Mouse (Mus musculus) urinary bladder, postnatal 10 days (tissue): ENCODE data around the gene Gnb1.

ENCODE experiments used
- DNase-seq: peaks from one replicate; pipeline ENCODE4 v3.0.0; 2022; ENCODE audit warnings: low spot score

Gene Gnb1

DNA sequence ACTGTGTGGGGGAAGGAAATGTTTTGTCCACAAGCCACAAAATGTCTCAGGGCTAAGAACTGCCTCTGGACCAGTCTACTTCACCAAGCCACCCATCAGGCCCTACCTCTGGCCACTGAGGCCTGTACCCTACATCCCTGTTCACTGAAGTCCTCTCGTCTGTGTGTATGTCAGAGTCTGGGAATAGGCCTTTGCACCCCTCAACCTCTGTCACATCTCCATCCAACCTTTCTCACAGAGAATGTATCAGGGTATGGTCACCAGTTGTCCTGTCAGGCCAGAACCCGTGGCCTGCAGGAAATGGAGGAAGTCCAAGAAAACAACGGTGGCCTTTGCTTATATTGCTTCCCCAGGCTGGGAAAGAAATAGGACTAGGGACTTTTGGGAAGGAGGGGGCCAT lies 5.6 kb upstream of the Gnb1 start:
- no peak for DNase-seq

GRCm38 (mm10) chr4:155487746-155488145 lies 3.4 kb upstream of the Gnb1 start:
- no peak for DNase-seq

DNA sequence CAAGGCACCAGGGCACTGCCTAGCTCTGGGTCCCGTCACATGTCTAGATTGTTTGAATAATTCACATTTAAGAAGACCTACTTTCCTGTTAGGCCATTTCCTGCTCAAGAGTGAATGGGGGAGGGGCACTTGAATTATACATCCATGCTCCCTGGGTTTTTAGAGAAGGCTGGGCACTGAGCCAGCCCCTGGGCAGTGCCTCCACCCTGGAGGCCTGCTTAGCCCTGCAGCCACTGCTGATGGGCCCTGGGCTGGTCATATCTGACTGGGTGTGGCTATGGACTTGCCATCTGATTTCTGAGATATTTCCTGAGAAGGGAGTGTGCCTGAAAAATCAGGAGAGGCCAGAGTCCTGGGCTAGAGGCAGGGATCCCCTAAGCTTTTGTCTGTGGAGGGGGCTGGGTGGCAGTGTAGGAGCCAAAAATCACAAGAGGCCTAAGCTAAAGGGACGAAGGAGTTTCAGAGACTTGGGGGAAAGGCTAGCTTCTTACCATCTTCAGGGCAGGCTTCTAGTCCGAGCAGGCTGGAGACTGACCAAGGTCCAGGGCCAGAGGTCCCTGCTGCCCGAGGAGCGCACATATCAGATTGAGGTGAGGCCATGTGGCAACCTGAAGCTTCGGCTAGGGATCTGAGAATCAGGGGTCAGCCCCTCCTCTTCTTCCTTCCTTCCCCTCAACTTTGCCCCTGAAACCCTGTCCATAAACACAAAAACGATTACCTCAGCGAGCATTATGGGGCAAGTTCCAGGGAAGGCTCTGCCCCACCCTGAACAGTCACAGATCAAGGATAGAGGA lies 2.7 kb upstream of the Gnb1 start:
- no peak for DNase-seq

DNA sequence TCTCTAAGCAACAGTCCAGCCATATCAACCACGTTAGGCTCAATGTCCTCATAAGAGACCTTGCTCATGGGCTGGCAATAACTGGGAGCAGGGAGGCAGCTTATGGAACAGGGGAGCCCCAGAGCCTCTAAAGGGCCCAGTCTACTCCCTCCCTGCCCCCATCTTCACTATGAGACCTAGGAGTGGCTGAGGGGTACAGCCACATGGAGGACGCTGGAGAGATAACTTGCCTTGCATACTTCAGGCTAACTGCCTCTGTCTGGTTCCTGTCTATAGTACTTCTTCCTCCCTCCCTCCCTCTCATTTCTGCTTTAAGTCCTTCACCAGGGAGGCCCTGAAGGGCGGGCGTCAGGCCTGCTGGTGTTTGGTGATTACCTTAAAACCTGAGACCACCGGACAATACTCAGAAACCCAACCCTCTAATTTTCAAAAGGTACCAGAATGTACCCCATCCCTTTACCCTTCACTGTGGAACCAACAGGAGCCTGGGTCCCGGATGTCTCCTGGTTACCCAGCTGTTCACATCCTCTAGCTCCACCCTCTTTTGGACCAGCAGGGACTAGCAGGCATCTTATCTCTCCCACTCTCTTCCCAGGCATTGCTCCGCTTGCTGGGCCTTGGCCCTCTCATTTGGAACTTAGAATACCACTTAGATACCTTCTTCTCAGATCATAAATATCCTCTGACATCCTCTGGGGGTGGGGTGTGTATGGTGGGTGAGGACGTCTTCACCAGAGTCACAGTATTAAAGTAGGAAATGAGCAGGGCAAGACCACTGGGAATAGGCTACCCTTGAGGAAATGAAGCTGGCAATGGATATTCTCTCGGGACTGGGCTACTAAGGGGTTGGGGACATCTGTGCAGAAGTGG lies 1.8 kb upstream of the Gnb1 start:
- no peak for DNase-seq

- no peak for DNase-seq
Measured at GRCm38 (mm10) chr4:155490456-155490855, 705 bp upstream of the Gnb1 start.

DNA sequence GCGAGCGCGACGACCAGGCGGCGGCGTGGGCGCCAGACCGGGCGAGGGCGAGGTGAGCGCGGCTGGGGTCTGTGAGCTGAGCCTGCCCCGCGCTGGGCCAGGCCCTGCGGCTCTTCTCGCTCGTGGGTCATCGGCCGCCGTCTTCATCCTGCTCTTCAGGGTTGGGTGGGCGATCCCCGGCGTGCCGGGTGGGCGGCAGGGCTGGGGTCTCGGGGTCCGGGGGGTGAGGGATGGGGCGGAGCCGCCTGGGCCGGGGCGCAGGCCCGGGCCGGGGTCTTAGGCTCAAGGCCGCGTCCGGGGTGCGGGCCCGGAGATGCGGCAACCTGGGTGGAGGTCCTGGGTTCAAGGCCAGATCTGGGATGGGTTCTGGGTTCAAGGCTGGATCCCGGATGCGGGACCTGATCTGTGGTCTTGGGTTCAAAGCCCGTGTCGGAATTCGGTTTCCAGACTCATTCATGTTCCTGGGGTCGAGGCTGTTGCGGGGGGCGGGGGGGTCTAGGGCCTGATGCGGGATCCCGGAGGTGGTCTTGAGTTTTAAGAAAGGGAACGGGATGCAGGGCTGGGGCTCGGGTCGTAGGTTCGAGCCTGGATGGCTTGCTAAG lies 469 bp downstream of the Gnb1 start:
- DNase-seq, result no peak

DNA sequence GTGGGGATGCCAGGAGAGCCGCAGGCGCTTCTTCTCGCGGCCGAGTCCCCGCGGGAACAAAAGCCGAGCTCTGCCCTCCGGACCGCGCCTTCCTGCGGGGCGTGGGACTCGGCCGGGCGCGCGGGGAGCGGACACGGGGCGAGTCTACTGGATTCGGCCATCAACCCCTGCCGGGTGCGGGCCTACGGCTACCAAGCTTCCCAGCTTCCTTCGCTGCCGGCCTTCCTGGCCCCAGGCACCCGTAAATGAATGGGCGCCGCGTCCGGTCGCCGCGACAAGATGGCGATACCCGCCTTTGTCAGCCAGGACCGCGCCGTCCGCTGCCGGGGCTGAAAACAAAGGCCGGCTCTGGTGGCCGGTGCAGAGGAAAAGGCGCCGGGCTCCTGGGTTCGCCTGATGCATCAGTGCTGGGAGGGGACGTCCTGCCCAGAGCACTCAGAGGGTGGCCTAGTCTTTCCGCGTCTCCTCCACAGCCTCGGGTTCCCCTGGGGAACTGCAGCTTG lies 1.0 kb downstream of the Gnb1 start:
- no peak for DNase-seq

- DNase-seq, result no peak
Measured at GRCm38 (mm10) chr4:155494891-155495290, 3.7 kb downstream of the Gnb1 start.

- DNase-seq, result no peak
Measured at GRCm38 (mm10) chr4:155497963-155498362, 6.8 kb downstream of the Gnb1 start.

- no peak for DNase-seq
Measured at GRCm38 (mm10) chr4:155501126-155501525, 10.0 kb downstream of the Gnb1 start.

DNA sequence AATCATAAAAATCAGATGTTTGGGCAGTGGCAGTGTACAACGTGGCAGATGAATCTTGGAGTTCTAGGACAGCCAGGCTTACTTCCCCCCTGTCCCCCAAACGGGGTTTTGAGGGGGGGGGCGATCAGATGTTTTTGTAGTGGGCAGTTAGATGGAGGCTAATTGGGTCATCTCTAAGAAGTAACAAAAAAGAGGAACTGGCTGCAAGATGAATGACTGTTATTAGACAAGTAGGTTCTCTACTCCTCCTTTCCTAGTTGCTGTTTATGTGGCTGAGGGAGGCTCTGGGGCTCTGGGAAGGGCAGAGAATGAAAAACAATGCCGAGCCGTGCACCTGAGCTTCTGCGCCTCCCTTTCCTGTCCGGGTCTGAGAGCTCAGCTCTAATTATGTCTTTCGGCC lies 13.9 kb downstream of the Gnb1 start:
- no peak for DNase-seq

GRCm38 (mm10) chr4:155505671-155506295 lies 14.6 kb downstream of the Gnb1 start:
- DNase-seq, result no peak

- no peak for DNase-seq
Measured at GRCm38 (mm10) chr4:155508614-155509013, 17.5 kb downstream of the Gnb1 start.

GRCm38 (mm10) chr4:155510981-155511380 lies 19.8 kb downstream of the Gnb1 start:
- no peak for DNase-seq

GRCm38 (mm10) chr4:155514810-155515209 lies 23.6 kb downstream of the Gnb1 start:
- no peak for DNase-seq

DNA sequence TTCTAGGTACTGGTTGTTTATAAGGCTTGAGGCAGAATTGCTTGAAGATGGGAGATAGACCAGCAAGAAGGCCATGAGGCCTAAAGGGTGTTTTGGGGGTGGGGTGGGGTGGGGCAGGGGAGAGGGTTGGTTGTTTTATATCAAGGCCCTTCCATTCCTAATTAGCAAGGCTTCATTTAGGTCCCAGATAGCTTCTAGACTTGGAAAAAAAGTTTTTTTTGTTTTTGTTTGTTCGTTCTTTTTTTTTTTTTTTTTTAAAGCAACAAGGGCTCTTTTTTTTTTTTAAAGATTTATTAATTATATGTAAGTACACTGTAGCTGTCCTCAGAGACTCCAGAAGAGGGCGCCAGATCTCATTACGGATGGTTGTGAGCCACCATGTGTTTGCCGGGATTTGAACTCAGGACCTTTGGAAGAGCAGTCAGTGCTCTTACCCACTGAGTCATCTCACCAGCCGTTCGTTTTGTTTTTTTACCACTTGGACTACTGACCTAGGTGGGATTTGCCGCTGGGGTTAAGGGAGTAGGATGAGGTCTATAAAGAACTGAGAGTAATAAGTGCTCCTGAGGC lies 26.9 kb downstream of the Gnb1 start:
- no peak for DNase-seq

DNA sequence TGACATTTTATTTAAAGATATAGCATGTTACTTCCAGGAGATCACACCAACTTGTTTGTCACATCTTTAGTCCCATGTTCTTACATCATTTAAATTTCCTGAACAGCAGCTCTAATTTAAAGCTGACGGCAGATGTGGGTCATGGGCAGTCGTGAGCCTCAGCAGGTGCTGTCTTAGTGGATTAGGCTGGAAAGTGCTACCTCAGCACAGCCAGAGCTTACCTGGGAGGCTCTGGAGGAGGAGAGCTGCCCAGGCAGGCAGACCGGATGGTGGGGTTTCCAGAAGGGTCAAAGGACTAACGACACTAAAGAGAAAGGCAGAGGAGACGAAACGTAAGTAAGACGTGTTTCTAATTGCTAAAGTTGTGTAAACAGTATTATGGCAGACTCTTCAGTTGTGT lies 31.2 kb downstream of the Gnb1 start:
- no peak for DNase-seq

DNA sequence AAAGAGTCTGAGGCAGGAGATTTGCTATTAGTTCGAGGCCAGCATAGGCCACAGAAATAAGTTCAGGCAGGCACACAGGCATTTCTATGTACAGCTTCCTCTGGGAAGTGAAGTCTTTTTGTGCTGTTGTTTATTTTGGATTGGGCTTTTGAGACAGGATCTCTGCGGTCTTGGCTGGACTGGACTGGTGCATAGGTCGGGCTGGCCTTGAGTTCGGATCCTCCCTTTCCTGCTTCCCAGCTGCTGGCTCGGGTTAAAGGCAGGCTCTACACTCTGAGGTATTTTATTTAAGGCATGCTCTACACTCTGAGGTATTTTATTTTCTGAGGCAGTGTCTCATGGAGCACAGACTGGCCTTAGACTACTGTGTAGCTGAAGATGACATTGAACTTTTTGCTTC lies 34.6 kb downstream of the Gnb1 start:
- no peak for DNase-seq

DNA sequence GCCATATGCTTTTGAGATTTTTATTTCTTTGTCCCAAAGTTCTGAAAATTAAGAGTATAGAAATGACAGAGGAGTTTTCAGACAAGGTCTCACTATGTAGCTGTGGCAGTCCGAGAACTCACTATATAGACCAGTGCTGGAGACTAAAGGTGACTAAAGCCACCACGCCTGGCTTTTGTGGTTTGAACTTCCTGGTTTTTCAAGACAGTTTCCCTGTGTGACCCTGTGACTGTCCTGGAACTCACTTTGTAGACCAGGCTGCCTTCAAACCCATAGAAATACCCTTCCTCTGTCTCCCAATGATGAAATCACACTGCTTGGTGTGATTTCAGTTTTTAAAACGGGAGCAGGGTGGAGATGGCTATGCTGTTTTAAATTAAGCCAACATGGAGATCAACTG lies 38.1 kb downstream of the Gnb1 start:
- no peak for DNase-seq

GRCm38 (mm10) chr4:155549993-155550392 lies 58.8 kb downstream of the Gnb1 start:
- no peak for DNase-seq

DNA sequence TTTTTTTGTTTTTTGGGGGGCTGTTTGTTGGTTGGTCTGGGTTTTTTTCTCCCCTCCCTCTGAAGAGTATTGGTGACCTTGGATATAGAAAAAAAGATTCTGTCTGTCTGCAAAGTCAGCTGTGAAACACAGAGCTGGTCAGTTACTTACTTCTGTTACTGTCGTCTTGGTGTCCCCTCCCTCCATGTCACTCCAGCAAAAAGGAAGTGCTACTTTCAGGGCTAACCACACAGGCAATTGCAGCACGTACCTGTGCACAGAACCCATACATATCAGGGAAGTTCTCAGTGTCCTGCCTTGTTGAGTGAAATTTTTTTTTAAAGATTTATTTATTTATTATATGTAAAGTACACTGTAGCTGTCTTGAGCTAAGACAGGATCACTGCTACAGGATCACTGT lies 59.3 kb downstream of the Gnb1 start:
- no peak for DNase-seq

DNA sequence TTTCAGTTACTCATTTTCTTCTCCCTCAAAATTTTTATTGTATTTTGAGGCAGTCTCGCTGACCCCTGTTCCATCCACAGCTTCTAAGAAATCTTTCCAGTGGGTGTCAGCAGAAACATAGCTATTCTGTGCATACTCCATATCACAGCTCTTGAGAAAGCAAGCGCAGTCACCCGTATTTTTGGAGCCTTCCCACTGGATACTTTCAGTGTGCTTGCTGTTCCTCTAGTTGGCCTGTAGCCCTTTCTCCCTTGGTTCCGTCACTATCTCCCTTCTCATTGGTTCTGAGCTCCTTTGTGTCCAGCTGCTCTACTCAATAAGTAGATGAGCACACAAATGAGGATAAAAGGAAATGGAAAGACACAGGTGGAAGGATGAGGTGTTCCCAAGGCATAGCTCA lies 59.9 kb downstream of the Gnb1 start:
- no peak for DNase-seq
